Mouse (Mus musculus) intestine, embryonic 15.5 days (tissue): ENCODE results near the gene Tusc2. TPM values are rescaled to one million over a fixed set of nuclear protein-coding genes. Genes with fewer than 3 reads are reported as not detected.

Experiments
- ATAC-seq: fragments of 200-750 bp; cut with Nextera tagmentation; 2 replicates; pipeline ENCODE4 v1.8.0; 2017; ENCODE audit warnings: moderate TSS enrichment, moderate library complexity
- H3K27ac ChIP-seq: fragments of 300-500 bp; sonication (generic); 2 replicates; pipeline ENCODE4 v1.5.1; 2015; ENCODE audit warnings: mild to moderate bottlenecking, inconsistent platforms
- H3K27me3 ChIP-seq: fragments of 300-500 bp; sonication (generic); replicated peaks from 2 replicates; pipeline ENCODE4 v1.6.1; 2015; ENCODE audit warnings: inconsistent platforms
- H3K36me3 ChIP-seq: fragments of 300-500 bp; sonication (generic); 2 replicates; pipeline ENCODE4 v1.6.1; 2015; ENCODE audit warnings: inconsistent platforms
- H3K4me1 ChIP-seq: fragments of 300-500 bp; sonication (generic); replicated peaks from 2 replicates; pipeline ENCODE4 v1.6.1; 2015; ENCODE audit warnings: inconsistent platforms
- H3K4me2 ChIP-seq: fragments of 300-500 bp; sonication (generic); replicated peaks from 2 replicates; pipeline ENCODE4 v1.6.1; 2015; ENCODE audit warnings: mild to moderate bottlenecking, inconsistent platforms
- H3K4me3 ChIP-seq: fragments of 300-500 bp; sonication (generic); replicated peaks from 2 replicates; pipeline ENCODE4 v1.5.1; 2015; ENCODE audit warnings: inconsistent platforms
- H3K9ac ChIP-seq: fragments of 300-500 bp; sonication (generic); 2 replicates; pipeline ENCODE4 v1.6.1; 2015; ENCODE audit warnings: inconsistent platforms
- H3K9me3 ChIP-seq: fragments of 300-500 bp; sonication (generic); 2 replicates; pipeline ENCODE4 v1.6.1; 2016; ENCODE audit warnings: inconsistent platforms
- WGBS: fragments of 180-500 bp; shearing (Covaris S2); methylation state at CpG from one replicate; pipeline ENCODE4 v1.1.7; 2015; 5-methylcytosine and 5-hydroxymethylcytosine counted together
- polyA plus RNA-seq: library from polyadenylated mRNA; unstranded; fragments of >200 nt; fragmentation: Nextera tagmentation; extraction: Ambion mirVana; gene quantifications from 2 replicates; pipeline ENCODE4 v1.2.1, GENCODE M21; 2015

Gene Tusc2
- polyA plus RNA-seq, 1 experiment from 2014 or later = 44.2 TPM

DNA sequence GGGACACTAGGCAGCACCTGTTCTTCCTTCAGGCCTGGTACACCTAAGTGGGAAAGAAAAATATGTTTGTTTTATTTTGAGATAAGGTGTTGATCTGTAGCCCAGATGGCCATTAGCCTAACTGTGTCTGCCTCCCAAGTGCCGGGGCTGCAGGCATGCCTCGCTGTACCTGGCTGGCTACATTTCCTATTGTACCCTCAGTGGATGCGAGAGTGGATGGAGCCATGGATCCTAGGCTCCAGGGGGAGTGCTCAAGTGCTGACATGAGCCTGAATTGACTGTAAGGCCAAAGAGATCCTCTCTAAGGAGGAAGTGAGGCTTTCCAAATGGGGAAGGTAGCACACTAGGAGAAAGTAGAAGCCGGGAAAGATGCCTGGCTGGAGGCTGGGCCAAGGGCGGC lies 15.1 kb upstream of the Tusc2 start:
- no peak overlapping the region for H3K4me3 ChIP-seq
- H3K27me3 ChIP-seq = no peaks in the 10 kb centered on the region
- no peak overlapping the region for H3K9ac ChIP-seq
- ATAC-seq = no peak
- H3K36me3 ChIP-seq = peaks cover 4% of the 10 kb centered on the region; the same call in 1 of the 2 replicates
- 75% methylated on average over 5 of the region's 5 CpGs for WGBS
- no peaks in the 10 kb centered on the region for H3K9me3 ChIP-seq
- peaks cover 36% of the 10 kb centered on the region for H3K4me1 ChIP-seq
- H3K4me2 ChIP-seq = no peak overlapping the region
- H3K27ac ChIP-seq = no peak overlapping the region

DNA sequence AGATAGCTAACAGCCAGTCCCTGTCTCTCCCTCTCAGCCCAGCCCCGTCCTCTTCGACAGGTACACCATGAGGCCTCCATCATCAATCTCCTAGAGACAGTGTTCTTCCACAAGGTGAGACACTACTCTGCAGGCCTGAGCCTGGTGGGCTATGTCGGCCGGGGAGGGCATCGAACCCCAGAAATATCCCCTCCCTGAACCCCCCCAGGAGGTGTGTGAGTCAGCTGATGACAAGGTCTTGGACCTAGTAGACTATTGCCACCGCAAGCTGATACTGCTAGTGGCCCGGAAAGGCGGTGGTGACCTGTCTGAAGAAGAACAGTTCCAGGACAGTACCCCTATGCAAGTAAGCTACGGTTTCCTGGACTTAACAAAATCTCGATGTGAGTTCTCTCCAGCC lies 14.2 kb upstream of the Tusc2 start:
- no peak overlapping the region for H3K9ac ChIP-seq
- H3K9me3 ChIP-seq = no peaks in the 10 kb centered on the region
- no peak for ATAC-seq
- peaks cover 37% of the 10 kb centered on the region for H3K4me1 ChIP-seq
- H3K27me3 ChIP-seq = no peaks in the 10 kb centered on the region
- no peak overlapping the region for H3K4me2 ChIP-seq
- H3K36me3 ChIP-seq = peaks cover 4% of the 10 kb centered on the region; the same call in 1 of the 2 replicates
- H3K4me3 ChIP-seq = no peak overlapping the region
- WGBS = 90% methylated on average over 10 of the region's 10 CpGs
- H3K27ac ChIP-seq = no peak overlapping the region

DNA sequence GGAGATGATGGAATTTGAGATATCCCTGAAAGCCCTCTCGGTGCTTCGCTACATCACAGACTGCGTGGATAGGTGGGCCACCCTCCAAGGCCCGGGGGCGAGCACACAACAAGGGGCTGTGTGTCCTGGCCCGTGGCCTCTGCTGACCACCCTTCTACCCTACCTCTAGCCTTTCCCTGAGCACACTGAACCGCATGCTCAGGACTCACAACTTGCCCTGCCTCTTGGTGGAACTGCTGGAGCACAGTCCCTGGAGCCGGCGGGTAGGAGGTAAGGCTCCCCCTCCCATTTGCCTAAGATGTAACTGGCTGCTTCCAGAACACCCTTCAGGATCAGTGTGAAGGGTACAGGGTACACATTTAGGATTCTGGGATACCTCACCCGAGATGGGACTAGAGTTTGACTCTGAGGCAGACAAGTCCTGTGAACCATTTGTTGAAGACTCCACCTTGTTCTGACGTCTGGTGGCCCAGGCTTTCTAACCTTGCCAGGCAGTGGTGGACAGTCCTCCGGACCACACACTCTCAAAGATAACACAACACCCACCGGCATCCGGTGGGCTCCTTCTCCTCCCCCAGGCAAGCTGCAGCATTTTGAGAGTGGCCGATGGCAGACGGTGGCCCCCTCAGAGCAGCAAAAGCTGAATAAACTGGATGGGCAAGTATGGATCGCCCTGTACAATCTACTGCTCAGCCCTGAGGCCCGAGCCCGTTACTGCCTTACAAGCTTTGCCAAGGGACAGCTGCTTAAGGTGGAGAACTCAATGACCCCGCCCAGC lies 13.6 kb upstream of the Tusc2 start:
- Histone ChIP-seq H3K4me3 (no peak overlapping the region), H3K9me3 (no peaks in the 10 kb centered on the region), H3K27ac (no peak overlapping the region), H3K36me3 (no peaks in the 10 kb centered on the region), H3K27me3 (no peaks in the 10 kb centered on the region), H3K4me1 (peaks cover 37% of the 10 kb centered on the region), H3K9ac (no peak overlapping the region), H3K4me2 (no peak overlapping the region)
- ATAC-seq = no peak
- WGBS = 88% methylated on average over 20 of the region's 20 CpGs

DNA sequence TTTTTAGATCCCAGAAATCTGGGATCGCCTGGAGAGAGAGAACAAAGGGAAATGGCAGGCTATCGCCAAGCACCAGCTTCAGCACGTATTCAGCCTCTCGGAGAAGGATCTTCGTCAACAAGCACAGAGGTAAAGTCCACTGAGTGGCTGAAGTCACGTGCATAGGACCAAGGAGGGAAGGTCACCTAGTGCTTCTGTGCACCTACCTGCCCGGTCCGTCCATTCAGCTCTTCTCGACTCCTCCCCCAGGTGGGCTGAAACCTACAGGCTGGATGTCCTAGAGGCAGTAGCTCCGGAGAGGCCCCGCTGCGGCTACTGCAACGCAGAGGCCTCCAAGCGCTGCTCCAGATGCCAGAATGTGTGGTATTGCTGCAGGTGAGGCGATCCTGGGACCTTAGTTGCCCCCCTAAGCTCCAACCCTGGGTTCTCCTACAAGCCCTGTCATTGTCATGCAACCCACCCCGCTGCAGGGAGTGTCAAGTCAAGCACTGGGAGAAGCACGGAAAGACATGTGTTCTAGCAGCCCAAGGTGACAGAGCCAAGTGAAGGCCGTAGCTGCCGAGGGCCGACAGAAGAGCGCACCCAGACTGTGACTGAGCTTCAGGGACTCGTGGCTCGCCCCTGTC lies 12.5 kb upstream of the Tusc2 start:
- H3K4me1 ChIP-seq = peaks cover 37% of the 10 kb centered on the region
- peak overlapping the region; percentile 97 for H3K4me2 ChIP-seq
- H3K9me3 ChIP-seq = no peaks in the 10 kb centered on the region
- H3K36me3 ChIP-seq = no peaks in the 10 kb centered on the region
- 34% methylated on average over 23 of the region's 23 CpGs for WGBS
- peak overlapping the region; percentile 56 for H3K4me3 ChIP-seq
- H3K9ac ChIP-seq = peak overlapping the region; percentile 71
- peak overlapping the region; percentile 63 for H3K27ac ChIP-seq
- no peak for ATAC-seq
- no peaks in the 10 kb centered on the region for H3K27me3 ChIP-seq

DNA sequence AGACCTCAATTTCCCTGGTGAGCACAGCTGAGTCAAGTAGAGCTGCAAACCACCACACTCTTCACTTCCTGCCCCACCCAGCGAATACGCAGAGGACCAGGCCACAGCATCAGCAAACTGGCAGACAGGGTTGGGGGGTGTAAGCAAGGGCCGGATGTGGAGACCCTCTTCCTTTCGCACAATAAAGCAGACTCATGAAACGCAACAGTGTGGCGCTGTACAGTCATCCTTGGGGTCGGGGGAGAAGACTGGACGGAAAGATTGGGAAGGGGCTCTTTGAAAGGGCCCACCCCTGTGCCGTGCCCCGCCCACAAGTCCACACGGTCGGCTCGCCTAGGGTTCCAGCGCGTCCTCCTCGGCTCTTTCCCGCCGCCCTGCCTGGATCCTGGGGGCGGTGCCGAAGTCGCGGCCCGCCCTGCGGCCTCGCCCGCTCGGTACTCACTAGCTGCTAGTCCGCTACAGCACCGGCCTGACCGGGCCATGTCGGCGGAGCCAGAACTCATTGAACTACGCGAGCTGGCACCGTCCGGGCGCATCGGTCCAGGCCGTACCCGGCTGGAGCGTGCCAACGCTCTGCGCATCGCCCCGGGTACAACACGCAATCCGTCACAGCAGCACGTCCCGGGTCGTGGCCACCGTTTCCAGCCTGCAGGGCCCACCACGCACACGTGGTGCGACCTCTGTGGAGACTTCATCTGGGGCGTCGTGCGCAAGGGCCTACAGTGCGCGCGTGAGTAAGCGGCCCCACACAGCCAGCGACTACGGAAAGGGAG lies 11.8 kb upstream of the Tusc2 start, which contains the start of gene Rassf1:
Gene Rassf1 (plus strand): TSS at position 439 of the 773 bp plus-strand sequence.
- peak within 1 kb of the TSS; percentile 71 for H3K9ac ChIP-seq
- H3K4me2 ChIP-seq = peak within 1 kb of the TSS; percentile 97
- H3K4me1 ChIP-seq = peaks cover 43% of the 10 kb centered on the region
- peak within 1 kb of the TSS; percentile 63 for H3K27ac ChIP-seq
- ATAC-seq = peak; percentile 53
- H3K4me3 ChIP-seq = peak within 1 kb of the TSS; percentile 56
- 1% methylated on average over 63 of the region's 63 CpGs for WGBS
- H3K36me3 ChIP-seq = no peaks in the 10 kb centered on the region
- no peaks in the 10 kb centered on the region for H3K9me3 ChIP-seq
- no peaks in the 10 kb centered on the region for H3K27me3 ChIP-seq

DNA sequence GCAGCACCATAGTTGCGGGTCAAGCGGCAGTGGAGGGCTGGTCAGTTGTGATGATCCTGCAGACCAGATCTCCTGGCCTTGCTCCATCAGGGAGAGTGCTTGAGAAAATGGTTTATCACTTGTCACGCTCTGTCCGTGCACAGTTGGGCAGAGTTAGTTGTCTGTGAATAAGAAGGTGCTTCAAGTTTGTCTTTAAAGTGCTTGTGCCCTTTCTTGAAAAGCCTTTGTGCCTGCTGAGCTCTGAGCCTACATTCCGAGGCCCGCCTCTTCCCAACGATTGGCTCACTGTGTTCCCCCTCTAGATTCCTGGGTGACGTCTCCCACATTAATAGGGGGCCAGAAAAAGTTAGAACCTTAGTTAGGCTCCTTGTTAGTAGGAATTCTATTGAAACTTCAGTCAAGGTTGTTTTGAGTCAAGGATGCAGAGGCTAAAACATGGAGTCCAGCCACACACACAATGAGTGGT lies 11.1 kb upstream of the Tusc2 start:
- H3K36me3 ChIP-seq = no peaks in the 10 kb centered on the region
- H3K4me1 ChIP-seq = peaks cover 43% of the 10 kb centered on the region
- H3K9ac ChIP-seq = peak overlapping the region; percentile 71
- peak overlapping the region; percentile 56 for H3K4me3 ChIP-seq
- no peaks in the 10 kb centered on the region for H3K9me3 ChIP-seq
- peak overlapping the region; percentile 63 for H3K27ac ChIP-seq
- no peaks in the 10 kb centered on the region for H3K27me3 ChIP-seq
- no peak for ATAC-seq
- H3K4me2 ChIP-seq = peak overlapping the region; percentile 97
- WGBS = 17% methylated on average over 8 of the region's 8 CpGs

DNA sequence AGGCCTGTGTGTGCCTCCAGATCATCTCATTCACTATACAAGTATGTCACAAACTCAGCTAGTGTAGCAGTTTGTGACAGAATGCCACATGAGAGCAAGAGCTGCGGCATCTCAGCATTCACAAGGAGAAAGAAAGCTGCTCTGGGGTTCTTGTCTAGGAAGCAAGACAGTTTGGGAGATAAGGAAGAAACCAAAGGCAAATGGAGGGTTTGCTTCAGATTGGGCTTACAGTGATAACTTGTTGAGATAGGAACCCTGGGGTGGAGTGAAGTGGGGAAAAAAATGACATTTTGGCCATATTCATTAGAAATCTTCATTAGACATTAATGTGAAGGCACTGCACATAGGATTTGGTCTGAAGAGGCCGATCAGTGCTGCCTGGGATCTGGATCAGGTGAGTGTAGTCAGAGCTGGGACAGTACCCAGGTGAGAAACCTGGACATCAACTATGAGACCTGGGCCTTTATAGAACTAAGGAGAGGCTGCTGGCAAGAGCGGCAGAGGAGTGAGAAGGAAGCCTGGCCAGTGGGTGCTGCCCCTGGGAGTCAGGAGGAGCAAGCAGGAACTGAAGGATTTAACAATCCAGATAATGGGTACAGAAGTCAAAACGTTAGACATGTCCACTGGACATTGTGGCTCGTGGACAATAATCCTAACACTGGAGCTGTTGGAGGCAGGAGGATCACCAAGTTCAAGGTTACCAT lies 10.2 kb upstream of the Tusc2 start:
- Histone ChIP-seq H3K36me3 (peaks cover 8% of the 10 kb centered on the region), H3K4me2 (peak overlapping the region; percentile 97), H3K27me3 (no peaks in the 10 kb centered on the region), H3K4me1 (peaks cover 38% of the 10 kb centered on the region), H3K27ac (no peak overlapping the region), H3K9ac (no peak overlapping the region), H3K9me3 (no peaks in the 10 kb centered on the region), H3K4me3 (no peak overlapping the region)
- 77% methylated on average over 5 of the region's 5 CpGs for WGBS
- ATAC-seq = no peak

DNA sequence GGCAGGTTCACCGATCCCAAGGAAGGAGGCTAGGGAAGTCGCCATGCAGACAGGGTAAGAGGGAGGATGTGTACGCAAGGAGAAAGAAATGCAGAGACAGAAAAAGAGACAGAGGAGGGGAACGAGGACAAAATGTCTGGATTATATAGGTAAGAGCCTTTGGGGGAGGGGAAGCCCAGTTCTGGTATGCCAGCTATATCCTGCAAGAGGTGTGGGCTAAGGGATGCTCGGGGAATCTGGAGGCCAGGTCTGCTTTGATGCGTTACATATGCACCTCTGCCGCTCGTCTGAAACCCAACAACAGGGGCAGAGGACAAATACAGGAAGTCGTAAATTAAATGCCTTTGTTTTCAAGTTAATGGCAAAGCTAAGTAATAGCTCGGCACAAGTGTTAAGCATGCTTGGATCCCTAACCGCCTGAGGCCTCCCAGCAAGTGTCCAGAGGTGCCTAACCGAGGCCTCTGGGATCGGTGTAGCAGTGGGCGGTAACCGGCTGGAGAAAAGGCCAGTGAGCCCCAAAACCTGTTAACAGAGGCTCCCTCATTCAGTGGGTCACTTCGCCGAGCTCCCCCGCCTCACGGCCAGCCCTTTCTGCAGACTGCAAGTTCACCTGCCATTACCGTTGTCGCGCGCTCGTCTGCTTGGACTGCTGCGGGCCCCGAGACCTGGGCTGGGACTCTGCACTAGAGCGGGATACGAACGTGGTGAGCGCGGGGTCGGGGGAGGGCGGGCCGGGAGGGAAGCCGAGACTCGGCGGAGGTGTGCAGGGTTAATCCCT lies 9.3 kb upstream of the Tusc2 start:
- Histone ChIP-seq H3K36me3 (peaks cover 16% of the 10 kb centered on the region), H3K4me2 (peak overlapping the region; percentile 97), H3K27ac (peak overlapping the region; percentile 89), H3K4me3 (peak overlapping the region; percentile 76), H3K4me1 (peaks cover 38% of the 10 kb centered on the region), H3K9me3 (no peaks in the 10 kb centered on the region), H3K9ac (peak overlapping the region; percentile 70), H3K27me3 (no peaks in the 10 kb centered on the region)
- peak; percentile 46 for ATAC-seq
- WGBS = 4% methylated on average over 37 of the region's 37 CpGs

DNA sequence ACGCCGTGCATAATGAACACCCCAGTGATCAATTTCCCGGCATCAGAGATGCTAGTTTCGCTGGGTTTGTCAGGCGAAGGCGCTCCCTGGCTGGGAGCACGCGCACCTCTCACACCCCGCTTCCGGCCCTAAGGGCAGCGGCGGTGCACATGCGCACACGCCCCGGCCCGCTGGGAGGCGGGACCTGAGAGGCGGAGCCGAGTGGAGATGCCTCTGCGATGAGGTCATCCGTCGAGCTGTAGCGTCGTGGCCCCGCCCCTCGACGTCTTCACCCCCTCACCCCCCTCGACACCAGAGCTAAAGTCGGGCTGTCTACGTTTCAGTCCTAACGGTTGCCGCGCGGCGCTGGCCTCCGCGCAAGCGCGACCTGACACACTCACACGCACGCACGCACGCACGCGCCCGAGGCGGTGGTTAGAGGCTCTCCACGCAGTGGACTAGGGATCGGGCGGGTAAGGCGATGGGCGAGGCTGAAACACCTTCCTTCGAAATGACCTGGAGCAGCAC lies 8.7 kb upstream of the Tusc2 start:
- no peaks in the 10 kb centered on the region for H3K27me3 ChIP-seq
- no peaks in the 10 kb centered on the region for H3K9me3 ChIP-seq
- ATAC-seq = peak; percentile 91
- WGBS = under 1% methylated on average over 53 of the region's 53 CpGs
- H3K36me3 ChIP-seq = peaks cover 21% of the 10 kb centered on the region
- H3K4me3 ChIP-seq = peak overlapping the region; percentile 76
- peak overlapping the region; percentile 96 for H3K27ac ChIP-seq
- peak overlapping the region; percentile 97 for H3K4me2 ChIP-seq
- peak overlapping the region; percentile 82 for H3K9ac ChIP-seq
- H3K4me1 ChIP-seq = peaks cover 38% of the 10 kb centered on the region

DNA sequence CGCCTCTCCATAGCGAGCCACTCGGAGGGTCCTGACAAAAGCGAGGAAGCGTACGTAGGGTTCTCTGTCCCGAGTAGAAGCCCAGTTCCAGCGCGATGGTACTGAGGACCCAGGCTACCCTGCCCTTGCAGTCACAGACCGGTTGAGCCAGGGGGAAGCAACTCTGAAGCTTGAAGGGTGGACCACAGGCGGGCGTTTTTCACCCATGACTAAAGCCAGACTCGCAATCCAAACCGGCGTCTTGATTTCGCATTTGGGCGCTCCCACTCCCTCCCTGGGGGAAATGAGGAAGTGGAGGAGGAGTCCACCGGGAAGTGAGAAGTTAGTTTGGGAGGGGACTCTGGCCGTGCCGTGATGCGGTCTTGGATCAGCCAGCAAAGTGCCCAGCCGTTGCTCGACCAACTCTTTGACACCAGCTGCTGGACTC lies 8.0 kb upstream of the Tusc2 start:
- H3K4me3 ChIP-seq = peak overlapping the region; percentile 76
- peak; percentile 39 for ATAC-seq
- no peaks in the 10 kb centered on the region for H3K9me3 ChIP-seq
- peak overlapping the region; percentile 82 for H3K9ac ChIP-seq
- H3K4me1 ChIP-seq = peaks cover 38% of the 10 kb centered on the region
- under 1% methylated on average over 23 of the region's 23 CpGs for WGBS
- H3K36me3 ChIP-seq = peaks cover 27% of the 10 kb centered on the region
- peak overlapping the region; percentile 96 for H3K27ac ChIP-seq
- H3K27me3 ChIP-seq = no peaks in the 10 kb centered on the region
- H3K4me2 ChIP-seq = peak overlapping the region; percentile 97

DNA sequence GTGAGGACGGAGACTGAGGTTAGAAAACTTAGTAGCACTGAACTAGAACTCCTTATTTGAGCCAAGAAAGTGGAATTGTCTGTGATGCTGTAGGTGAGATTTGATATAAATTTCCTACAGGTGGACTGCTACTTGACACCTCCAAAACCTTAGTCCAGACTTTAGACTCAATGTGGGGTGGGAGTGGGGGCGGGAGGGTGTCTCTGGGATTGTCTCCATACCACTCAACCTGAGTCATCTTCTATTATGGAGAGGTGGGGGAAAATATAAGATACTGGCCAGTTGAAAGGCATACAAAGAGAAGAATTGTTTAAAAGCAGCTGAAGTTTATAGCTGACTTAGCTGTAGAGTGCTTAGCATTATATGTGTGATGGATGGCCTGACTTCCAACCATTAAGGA lies 7.4 kb upstream of the Tusc2 start:
- peak overlapping the region; percentile 97 for H3K4me2 ChIP-seq
- peak overlapping the region; percentile 82 for H3K9ac ChIP-seq
- 32% methylated on average over 2 of the region's 2 CpGs for WGBS
- no peaks in the 10 kb centered on the region for H3K27me3 ChIP-seq
- peak overlapping the region; percentile 76 for H3K4me3 ChIP-seq
- peaks cover 29% of the 10 kb centered on the region for H3K36me3 ChIP-seq
- ATAC-seq = no peak
- H3K9me3 ChIP-seq = no peaks in the 10 kb centered on the region
- peak overlapping the region; percentile 96 for H3K27ac ChIP-seq
- peaks cover 34% of the 10 kb centered on the region for H3K4me1 ChIP-seq
